Mouse (Mus musculus): ENCODE results near the gene Gm5136.

Gene Gm5136

GRCm38 (mm10) chr10:108699946-108700345 lies at the start of gene Gm5136:
TSS of gene Gm5136 (minus strand) at chr10:108700160.
- DNase-seq = no peak

GRCm38 (mm10) chr10:108743759-108744158 lies 43.8 kb upstream of the Gm5136 start:
- DNase-seq = peak; percentile 43

- no peak for DNase-seq
Measured at GRCm38 (mm10) chr10:108733982-108734381, 34.0 kb upstream of the Gm5136 start.

GRCm38 (mm10) chr10:108728961-108729360 lies 29.0 kb upstream of the Gm5136 start:
- DNase-seq = no peak

GRCm38 (mm10) chr10:108726391-108726790 lies 26.4 kb upstream of the Gm5136 start:
- DNase-seq = no peak

GRCm38 (mm10) chr10:108724878-108725277 lies 24.9 kb upstream of the Gm5136 start:
- no peak for DNase-seq

- DNase-seq = peak; percentile 72
Measured at GRCm38 (mm10) chr10:108710514-108710913, 10.6 kb upstream of the Gm5136 start.

- no peak for DNase-seq
Measured at GRCm38 (mm10) chr10:108705658-108706057, 5.7 kb upstream of the Gm5136 start.

- DNase-seq = no peak
Measured at GRCm38 (mm10) chr10:108701361-108702128, 1.6 kb upstream of the Gm5136 start.

- DNase-seq = no peak
Measured at GRCm38 (mm10) chr10:108697062-108697461, 2.9 kb downstream of the Gm5136 start.

GRCm38 (mm10) chr10:108690954-108691353 lies 9.0 kb downstream of the Gm5136 start:
- peak; percentile 24 for DNase-seq

- no peak for DNase-seq
Measured at GRCm38 (mm10) chr10:108686696-108687095, 13.3 kb downstream of the Gm5136 start.

- peak; percentile 40 for DNase-seq
Measured at GRCm38 (mm10) chr10:108679675-108680390, 20.1 kb downstream of the Gm5136 start.

- no peak for DNase-seq
Measured at GRCm38 (mm10) chr10:108677053-108677452, 22.9 kb downstream of the Gm5136 start.

GRCm38 (mm10) chr10:108668944-108669343 lies 31.0 kb downstream of the Gm5136 start:
- DNase-seq = no peak

- DNase-seq = no peak
Measured at GRCm38 (mm10) chr10:108660295-108660694, 39.7 kb downstream of the Gm5136 start.

GRCm38 (mm10) chr10:108658300-108658699 lies 41.7 kb downstream of the Gm5136 start:
- DNase-seq = no peak

- DNase-seq = no peak
Measured at GRCm38 (mm10) chr10:108657669-108658068, 42.3 kb downstream of the Gm5136 start.

- DNase-seq = peak; percentile 32
Measured at GRCm38 (mm10) chr10:108656898-108657297, 43.1 kb downstream of the Gm5136 start.

- DNase-seq = peak; percentile 26
Measured at GRCm38 (mm10) chr10:108655074-108655473, 44.9 kb downstream of the Gm5136 start.

- DNase-seq = no peak
Measured at GRCm38 (mm10) chr10:108652831-108653230, 47.1 kb downstream of the Gm5136 start.

GRCm38 (mm10) chr10:108652066-108652465 lies 47.9 kb downstream of the Gm5136 start:
- DNase-seq = no peak

GRCm38 (mm10) chr10:108649174-108649573 lies 50.8 kb downstream of the Gm5136 start:
- DNase-seq = no peak

Measured in layer of hippocampus, adult 9-11 months (tissue).